Mouse (Mus musculus): ENCODE results near the gene Hist1h1b.
"Not testable (repeated sequence)": the region's sequence is repeated elsewhere in the genome, so short reads cannot be mapped to it uniquely, and the experiment has no call there.

- TF ChIP-seq EP300, CTCF (IDR thresholded peaks at IDR 0.05; ENCODE audit: low read depth): not testable (repeated sequence)
Observed at GRCm38 (mm10) chr13:21797163-21797562, 16.7 kb upstream of the Hist1h1b start.
